Mouse (Mus musculus): Measurements from ENCODE around the gene Rnf227. TPM values are rescaled to one million over a fixed set of nuclear protein-coding genes. Genes with fewer than 3 reads are reported as not detected.

The Rnf227 gene
- polyA plus RNA-seq, 1 experiment from 2014 or later, result 23.7 TPM

DNA sequence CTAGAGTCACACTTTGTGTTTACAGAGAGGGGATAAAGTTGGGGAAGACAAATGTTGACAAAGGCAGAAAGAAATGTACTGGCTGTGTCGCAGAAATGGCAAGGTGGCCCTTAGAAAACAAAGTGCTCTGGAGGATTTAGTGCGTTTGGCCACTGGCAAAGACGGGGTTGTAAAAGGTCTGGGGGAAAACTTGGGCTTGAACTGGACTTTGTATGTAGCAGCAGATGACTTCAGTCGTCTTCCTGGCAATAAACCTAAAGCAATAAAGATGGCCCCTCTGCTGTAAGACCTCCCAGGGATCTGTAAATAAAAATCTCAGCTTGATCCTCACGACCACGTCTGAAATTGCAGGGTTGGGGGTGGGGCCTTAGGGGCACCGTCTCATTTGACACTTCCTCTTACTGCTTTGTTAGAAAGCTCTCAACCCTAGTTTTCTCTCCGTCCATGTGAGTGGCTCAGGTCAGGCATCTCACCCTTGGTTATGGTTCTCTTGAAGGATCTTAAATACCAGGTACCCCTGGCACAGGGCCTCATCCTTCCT, 7.5 kb upstream of the Rnf227 start:
- Histone ChIP-seq H3K4me1 (ENCODE audit: control insufficient read depth, insufficient read depth, low read length) (no peaks in the 10 kb centered on the region), H3K36me3 (replicated peaks; ENCODE audit: control insufficient read depth, insufficient read depth, low read depth, low read length) (no peaks in the 10 kb centered on the region), H3K4me2 (ENCODE audit: low read depth, low read length) (no peak overlapping the region), H3K9ac (replicated peaks; ENCODE audit: low read length) (no peak overlapping the region; the same call in 1 of the 2 replicates), H3K27ac (replicated peaks; ENCODE audit: low read depth, low read length) (no peak overlapping the region), H3K4me3 (ENCODE audit: low read depth, low read length) (no peak overlapping the region), H3K9me3 (replicated peaks; ENCODE audit: control insufficient read depth, low read length) (no peaks in the 10 kb centered on the region), H3K27me3 (ENCODE audit: control insufficient read depth, insufficient read depth, low read length) (peaks cover 6% of the 10 kb centered on the region)
- DNase-seq (ENCODE audit: low spot score) (no peak), ATAC-seq (replicated peaks; ENCODE audit: insufficient number of reproducible peaks, low FRiP score, low TSS enrichment, low read depth) (no peak)
- WGBS, result 36% methylated on average over 8 of the region's 8 CpGs

- Histone ChIP-seq H3K4me3 (ENCODE audit: low read depth, low read length) (no peak overlapping the region), H3K27ac (replicated peaks; ENCODE audit: low read depth, low read length) (no peak overlapping the region), H3K9me3 (replicated peaks; ENCODE audit: control insufficient read depth, low read length) (no peaks in the 10 kb centered on the region), H3K4me2 (ENCODE audit: low read depth, low read length) (no peak overlapping the region), H3K27me3 (ENCODE audit: control insufficient read depth, insufficient read depth, low read length) (0 out of 2 replicates have a peak, but pooled peaks cover 1% of the 10 kb centered on the region), H3K4me1 (ENCODE audit: control insufficient read depth, insufficient read depth, low read length) (no peaks in the 10 kb centered on the region), H3K9ac (replicated peaks; ENCODE audit: low read length) (no peak overlapping the region), H3K36me3 (replicated peaks; ENCODE audit: control insufficient read depth, insufficient read depth, low read depth, low read length) (no peaks in the 10 kb centered on the region)
- DNase-seq (ENCODE audit: low spot score) (no peak), ATAC-seq (replicated peaks; ENCODE audit: insufficient number of reproducible peaks, low FRiP score, low TSS enrichment, low read depth) (no peak)
- 58% methylated on average over 3 of the region's 3 CpGs for WGBS
These were observed 6.3 kb upstream of the Rnf227 start for GRCm38 (mm10) chr11:69333922-69334321.

DNA sequence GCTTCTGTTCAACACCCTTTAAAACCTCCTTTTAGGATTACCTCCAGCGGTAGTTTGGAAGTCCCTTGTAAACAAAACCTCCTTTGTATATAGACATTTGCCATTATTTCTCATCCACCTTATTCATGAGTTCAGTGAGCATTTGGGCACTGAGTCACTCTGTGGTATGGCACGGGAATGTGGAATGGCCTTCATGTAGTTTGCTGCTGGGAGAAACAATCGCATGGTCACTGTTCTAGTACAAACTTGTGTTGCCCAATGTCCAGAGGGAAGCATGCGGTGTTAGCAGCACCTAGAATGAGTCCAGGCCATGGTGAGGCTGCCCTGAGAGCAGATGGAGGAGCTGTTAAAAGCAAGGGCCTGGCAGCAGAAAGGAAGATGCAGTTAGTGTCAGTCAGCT, 5.5 kb upstream of the Rnf227 start:
- Histone ChIP-seq H3K4me1 (ENCODE audit: control insufficient read depth, insufficient read depth, low read length) (no peaks in the 10 kb centered on the region), H3K36me3 (replicated peaks; ENCODE audit: control insufficient read depth, insufficient read depth, low read depth, low read length) (no peaks in the 10 kb centered on the region), H3K9me3 (replicated peaks; ENCODE audit: control insufficient read depth, low read length) (no peaks in the 10 kb centered on the region), H3K27ac (replicated peaks; ENCODE audit: low read depth, low read length) (no peak overlapping the region), H3K4me3 (ENCODE audit: low read depth, low read length) (no peak overlapping the region), H3K4me2 (ENCODE audit: low read depth, low read length) (no peak overlapping the region), H3K27me3 (ENCODE audit: control insufficient read depth, insufficient read depth, low read length) (no peaks in the 10 kb centered on the region), H3K9ac (replicated peaks; ENCODE audit: low read length) (no peak overlapping the region)
- DNase-seq (ENCODE audit: low spot score), result no peak
- WGBS, result 68% methylated on average over 4 of the region's 4 CpGs
- ATAC-seq (replicated peaks; ENCODE audit: insufficient number of reproducible peaks, low FRiP score, low TSS enrichment, low read depth), result no peak

DNA sequence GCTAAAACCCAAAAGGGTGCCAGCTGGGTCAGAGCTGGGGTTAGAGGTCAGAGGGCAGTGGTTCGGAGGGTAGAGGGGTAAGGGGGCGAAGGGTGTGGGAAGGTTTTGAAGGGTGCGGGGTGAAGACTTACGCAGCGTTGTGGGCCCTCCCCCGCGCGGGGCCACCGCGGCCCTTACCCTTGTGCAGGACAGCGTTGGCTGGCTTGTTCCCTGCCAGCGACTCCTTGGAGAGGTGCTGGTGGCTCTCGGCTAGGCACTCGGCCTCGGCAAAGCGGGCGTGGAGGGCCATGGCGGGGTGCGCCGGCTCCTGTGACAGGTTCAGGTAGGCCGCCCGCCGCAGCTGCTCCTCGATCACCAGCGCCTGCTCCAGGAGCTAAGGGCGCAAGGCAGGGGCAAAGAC, 6.2 kb downstream of the Rnf227 start:
- Histone ChIP-seq H3K9ac (replicated peaks; ENCODE audit: low read length) (no peak overlapping the region), H3K27me3 (ENCODE audit: control insufficient read depth, insufficient read depth, low read length) (no peaks in the 10 kb centered on the region), H3K4me3 (ENCODE audit: low read depth, low read length) (no peak overlapping the region), H3K4me2 (ENCODE audit: low read depth, low read length) (no peak overlapping the region), H3K36me3 (replicated peaks; ENCODE audit: control insufficient read depth, insufficient read depth, low read depth, low read length) (peaks cover 25% of the 10 kb centered on the region), H3K4me1 (ENCODE audit: control insufficient read depth, insufficient read depth, low read length) (no peaks in the 10 kb centered on the region), H3K9me3 (replicated peaks; ENCODE audit: control insufficient read depth, low read length) (no peaks in the 10 kb centered on the region), H3K27ac (replicated peaks; ENCODE audit: low read depth, low read length) (no peak overlapping the region)
- DNase-seq (ENCODE audit: low spot score), result no peak
- no peak for ATAC-seq (replicated peaks; ENCODE audit: insufficient number of reproducible peaks, low FRiP score, low TSS enrichment, low read depth)
- 89% methylated on average over 24 of the region's 26 CpGs for WGBS

GRCm38 (mm10) chr11:69356544-69356943, 16.3 kb downstream of the Rnf227 start:
- Histone ChIP-seq H3K9ac (replicated peaks; ENCODE audit: low read length) (no peak overlapping the region), H3K4me1 (ENCODE audit: control insufficient read depth, insufficient read depth, low read length) (no peaks in the 10 kb centered on the region), H3K4me3 (ENCODE audit: low read depth, low read length) (no peak overlapping the region), H3K9me3 (replicated peaks; ENCODE audit: control insufficient read depth, low read length) (no peaks in the 10 kb centered on the region), H3K4me2 (ENCODE audit: low read depth, low read length) (no peak overlapping the region), H3K27me3 (ENCODE audit: control insufficient read depth, insufficient read depth, low read length) (no peaks in the 10 kb centered on the region), H3K36me3 (replicated peaks; ENCODE audit: control insufficient read depth, insufficient read depth, low read depth, low read length) (peaks cover 52% of the 10 kb centered on the region), H3K27ac (replicated peaks; ENCODE audit: low read depth, low read length) (no peak overlapping the region)
- DNase-seq (ENCODE audit: low spot score), result no peak
- no peak for ATAC-seq (replicated peaks; ENCODE audit: insufficient number of reproducible peaks, low FRiP score, low TSS enrichment, low read depth)
- WGBS, result 94% methylated on average over 5 of the region's 5 CpGs

DNA sequence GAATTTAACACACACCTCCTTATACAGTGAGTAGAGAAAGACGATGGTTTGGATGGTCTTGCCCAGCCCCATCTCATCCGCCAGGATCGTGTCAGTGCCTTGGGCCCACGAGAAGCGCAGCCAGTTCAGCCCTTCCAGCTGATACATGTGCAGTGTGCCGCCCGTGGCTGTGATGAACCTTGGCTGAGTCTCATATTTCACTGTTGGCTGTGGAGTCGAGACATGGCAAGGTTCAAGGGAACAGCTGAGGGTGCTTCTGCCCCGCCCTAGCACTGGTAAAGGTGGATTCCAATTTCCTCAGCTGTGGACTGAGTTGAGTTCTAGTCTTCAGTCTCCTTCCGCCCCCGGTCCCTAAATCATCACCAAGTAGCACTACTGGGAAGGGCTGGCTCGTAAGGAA, 17.4 kb downstream of the Rnf227 start:
- WGBS, result 87% methylated on average over 12 of the region's 12 CpGs
- peaks cover 49% of the 10 kb centered on the region for H3K36me3 ChIP-seq (replicated peaks; ENCODE audit: control insufficient read depth, insufficient read depth, low read depth, low read length)
- H3K4me3 ChIP-seq (ENCODE audit: low read depth, low read length), result no peak overlapping the region

GRCm38 (mm10) chr11:69362021-69362420, 21.8 kb downstream of the Rnf227 start:
- H3K27me3 ChIP-seq (ENCODE audit: control insufficient read depth, insufficient read depth, low read length), result no peaks in the 10 kb centered on the region
- peaks cover 39% of the 10 kb centered on the region for H3K36me3 ChIP-seq (replicated peaks; ENCODE audit: control insufficient read depth, insufficient read depth, low read depth, low read length)
- no peak overlapping the region for H3K4me3 ChIP-seq (ENCODE audit: low read depth, low read length)
- H3K9me3 ChIP-seq (replicated peaks; ENCODE audit: control insufficient read depth, low read length), result no peaks in the 10 kb centered on the region
- peaks cover 15% of the 10 kb centered on the region for H3K4me1 ChIP-seq (ENCODE audit: control insufficient read depth, insufficient read depth, low read length)
- H3K27ac ChIP-seq (replicated peaks; ENCODE audit: low read depth, low read length), result 0 out of 2 replicates have a peak overlapping the region, but pooled peaks have one; percentile 13
- ATAC-seq (replicated peaks; ENCODE audit: insufficient number of reproducible peaks, low FRiP score, low TSS enrichment, low read depth) (no peak), DNase-seq (ENCODE audit: low spot score) (no peak)
- H3K4me2 ChIP-seq (ENCODE audit: low read depth, low read length), result no peak overlapping the region
- WGBS, result 55% methylated on average over 7 of the region's 7 CpGs
- no peak overlapping the region for H3K9ac ChIP-seq (replicated peaks; ENCODE audit: low read length)

More for the DNA sequence above, 17.4 kb downstream of the Rnf227 start:
- no peak overlapping the region for H3K27ac ChIP-seq (replicated peaks; ENCODE audit: low read depth, low read length)
- H3K9me3 ChIP-seq (replicated peaks; ENCODE audit: control insufficient read depth, low read length), result no peaks in the 10 kb centered on the region
- no peak for ATAC-seq (replicated peaks; ENCODE audit: insufficient number of reproducible peaks, low FRiP score, low TSS enrichment, low read depth)
- peaks cover 2% of the 10 kb centered on the region; the same call in 1 of the 2 replicates for H3K4me1 ChIP-seq (ENCODE audit: control insufficient read depth, insufficient read depth, low read length)
- no peaks in the 10 kb centered on the region for H3K27me3 ChIP-seq (ENCODE audit: control insufficient read depth, insufficient read depth, low read length)
- H3K4me2 ChIP-seq (ENCODE audit: low read depth, low read length), result no peak overlapping the region
- DNase-seq (ENCODE audit: low spot score), result no peak
- H3K9ac ChIP-seq (replicated peaks; ENCODE audit: low read length), result no peak overlapping the region

GRCm38 (mm10) chr11:69362479-69362878, 22.2 kb downstream of the Rnf227 start:
- no peak overlapping the region for H3K4me2 ChIP-seq (ENCODE audit: low read depth, low read length)
- H3K4me3 ChIP-seq (ENCODE audit: low read depth, low read length), result no peak overlapping the region
- H3K4me1 ChIP-seq (ENCODE audit: control insufficient read depth, insufficient read depth, low read length), result peaks cover 15% of the 10 kb centered on the region
- no peak overlapping the region for H3K27ac ChIP-seq (replicated peaks; ENCODE audit: low read depth, low read length)
- H3K27me3 ChIP-seq (ENCODE audit: control insufficient read depth, insufficient read depth, low read length), result no peaks in the 10 kb centered on the region
- no peak for ATAC-seq (replicated peaks; ENCODE audit: insufficient number of reproducible peaks, low FRiP score, low TSS enrichment, low read depth)
- H3K9me3 ChIP-seq (replicated peaks; ENCODE audit: control insufficient read depth, low read length), result no peaks in the 10 kb centered on the region
- H3K36me3 ChIP-seq (replicated peaks; ENCODE audit: control insufficient read depth, insufficient read depth, low read depth, low read length), result peaks cover 35% of the 10 kb centered on the region
- no peak overlapping the region for H3K9ac ChIP-seq (replicated peaks; ENCODE audit: low read length)
- peak; percentile 72 for DNase-seq (ENCODE audit: low spot score)
- 35% methylated on average over 2 of the region's 2 CpGs for WGBS

Measured in embryonic facial prominence, embryonic 11.5 days (tissue).